Mouse (Mus musculus) urinary bladder, postnatal 4 days (tissue): Measurements from ENCODE around the gene Actl11.

Experiments used
- DNase-seq, 2 experiments: peaks; one replicate each; pipeline ENCODE4 v3.0.0; 2021 to 2022; ENCODE audit warnings: low spot score in 2 of 2

The Actl11 gene

DNA sequence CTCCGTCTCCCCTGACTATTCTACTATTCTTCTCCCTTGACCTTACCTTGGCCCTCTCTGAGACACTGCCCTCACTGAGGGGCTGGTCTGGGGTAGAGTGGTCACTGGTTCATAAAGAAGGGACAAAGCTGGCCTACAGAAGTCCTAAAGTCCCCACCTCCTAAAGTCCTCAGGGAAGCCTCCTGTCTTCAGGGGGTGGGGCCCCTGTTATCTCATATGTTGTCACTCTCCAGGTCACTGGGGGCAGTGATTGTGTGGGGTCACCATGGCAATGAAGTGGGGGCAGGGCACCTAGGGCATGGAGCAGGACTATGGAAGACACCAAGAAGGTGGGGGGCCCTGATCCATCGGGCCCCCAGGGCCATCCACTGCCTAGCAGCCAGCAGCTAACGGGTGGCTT lies at the start of gene Actl11:
Gene Actl11, plus strand, starts transcription at position 301 of the 400 bp plus-strand sequence.
- no peak for DNase-seq

- no peak for DNase-seq
These were observed 47.9 kb upstream of the Actl11 start for GRCm38 (mm10) chr9:107880411-107880810.

DNA sequence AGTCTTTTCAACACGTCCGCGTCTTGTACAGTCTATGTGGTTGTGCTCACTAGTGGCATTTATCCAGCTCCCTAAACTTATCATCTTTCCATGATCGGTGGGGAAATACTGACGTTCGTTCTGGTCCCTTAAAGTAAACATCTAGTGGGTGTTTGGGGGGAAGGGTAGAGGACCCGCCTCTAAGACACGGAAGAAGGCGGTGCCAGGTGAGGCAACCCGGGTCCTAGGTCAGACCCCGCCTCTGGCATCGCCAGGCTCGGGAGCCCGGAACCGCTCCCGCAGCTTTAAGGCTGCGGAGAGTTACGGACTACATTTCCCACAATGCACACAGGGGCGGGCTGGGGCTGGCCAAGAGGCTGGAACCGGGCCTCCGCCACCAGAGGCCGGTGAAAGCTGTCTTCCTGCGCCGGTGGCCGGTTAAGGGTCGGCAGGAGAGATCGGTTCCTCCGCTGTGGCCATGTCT lies 40.4 kb upstream of the Actl11 start, which contains the start of gene Mon1a:
Gene Mon1a, plus strand, starts transcription at position 348 of the 463 bp plus-strand sequence.
- DNase-seq: peak; percentile 79 to 80

- no peak for DNase-seq
These were observed 39.9 kb upstream of the Actl11 start for GRCm38 (mm10) chr9:107888267-107888850.

GRCm38 (mm10) chr9:107890260-107890659 lies 38.0 kb upstream of the Actl11 start:
- no peak for DNase-seq

DNA sequence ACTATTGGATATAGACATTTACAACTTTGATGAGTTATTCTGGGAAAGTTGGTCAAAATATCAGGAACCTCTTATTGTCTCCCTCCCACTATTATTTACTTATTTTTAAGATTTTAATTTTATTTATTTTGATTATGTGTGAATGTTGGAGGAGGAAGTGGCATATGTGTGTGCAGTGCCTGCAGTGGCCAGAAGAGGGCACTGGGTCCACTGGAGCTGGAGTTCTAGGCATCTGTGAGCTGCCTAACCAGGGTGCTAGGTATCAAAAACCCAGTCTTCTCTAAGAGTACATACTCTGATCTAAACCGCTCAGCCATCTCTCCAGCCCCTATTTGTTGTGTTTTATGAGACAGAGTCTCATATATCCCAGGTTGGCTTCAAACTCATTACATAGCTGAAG lies 37.2 kb upstream of the Actl11 start:
- DNase-seq: no peak

DNA sequence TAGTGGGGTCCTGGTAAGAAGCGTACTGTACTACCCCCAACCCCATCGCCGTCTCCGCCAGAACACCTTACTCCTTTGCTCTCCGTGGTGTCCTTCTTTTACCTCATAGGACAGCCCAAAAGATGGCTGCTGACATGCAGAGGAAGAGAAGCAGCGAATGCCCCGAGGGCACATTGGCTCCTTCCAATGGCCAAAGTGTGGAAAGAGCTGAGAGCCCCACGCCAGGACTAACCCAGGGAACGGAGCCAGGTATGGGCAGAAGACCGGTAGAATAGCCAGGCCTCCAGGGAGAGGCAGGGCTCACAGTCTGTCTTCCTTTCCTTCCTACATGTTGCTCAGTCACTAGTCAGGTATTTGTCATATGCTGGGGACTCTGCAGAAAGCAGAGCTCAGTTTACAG lies 29.7 kb upstream of the Actl11 start:
- no peak for DNase-seq

GRCm38 (mm10) chr9:107899855-107900254 lies 28.4 kb upstream of the Actl11 start:
- no peak for DNase-seq

DNA sequence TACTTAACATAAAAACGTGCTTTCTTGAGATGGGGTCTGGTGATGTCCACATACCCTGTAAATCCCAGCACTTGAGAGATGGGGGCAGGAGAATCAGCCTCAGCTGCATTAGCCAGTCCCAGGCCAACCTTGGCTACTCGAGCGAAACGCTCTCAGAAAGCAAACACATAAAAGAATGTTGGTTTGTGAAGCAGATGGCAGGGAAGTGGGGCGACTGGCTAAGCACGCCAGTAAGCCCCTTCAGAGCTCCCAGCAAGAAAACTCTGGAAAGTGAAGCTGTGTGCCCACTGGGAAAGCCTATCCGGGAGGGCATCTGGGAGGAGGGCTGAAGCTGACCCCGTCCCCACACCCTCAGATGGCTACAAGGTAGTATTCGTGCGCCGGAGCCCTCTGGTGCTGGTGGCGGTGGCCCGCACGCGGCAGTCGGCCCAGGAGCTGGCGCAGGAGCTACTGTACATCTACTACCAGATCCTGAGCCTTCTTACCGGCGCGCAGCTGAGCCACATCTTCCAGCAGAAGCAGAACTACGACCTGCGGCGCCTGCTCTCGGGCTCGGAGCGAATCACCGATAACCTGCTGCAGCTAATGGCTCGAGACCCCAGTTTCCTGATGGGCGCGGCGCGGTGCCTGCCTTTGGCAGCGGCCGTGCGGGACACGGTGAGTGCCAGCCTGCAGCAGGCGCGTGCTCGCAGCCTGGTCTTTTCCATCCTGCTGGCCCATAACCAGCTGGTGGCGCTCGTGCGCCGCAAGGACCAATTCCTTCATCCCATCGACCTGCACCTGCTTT lies 27.2 kb upstream of the Actl11 start:
- peak; percentile 53 to 71 for DNase-seq

DNA sequence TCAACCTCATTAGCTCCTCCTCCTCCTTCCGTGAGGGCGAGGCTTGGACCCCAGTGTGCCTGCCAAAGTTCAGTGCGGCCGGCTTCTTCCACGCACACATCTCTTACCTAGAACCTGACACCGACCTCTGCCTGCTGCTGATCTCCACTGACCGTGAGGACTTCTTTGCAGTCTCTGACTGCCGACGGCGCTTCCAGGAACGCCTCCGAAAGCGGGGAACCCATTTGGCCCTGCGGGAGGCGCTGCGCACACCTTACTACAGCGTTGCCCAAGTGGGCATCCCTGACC lies 26.7 kb upstream of the Actl11 start:
- no peak for DNase-seq

GRCm38 (mm10) chr9:107904726-107905125 lies 23.5 kb upstream of the Actl11 start:
- DNase-seq: peak; percentile 82 to 89

DNA sequence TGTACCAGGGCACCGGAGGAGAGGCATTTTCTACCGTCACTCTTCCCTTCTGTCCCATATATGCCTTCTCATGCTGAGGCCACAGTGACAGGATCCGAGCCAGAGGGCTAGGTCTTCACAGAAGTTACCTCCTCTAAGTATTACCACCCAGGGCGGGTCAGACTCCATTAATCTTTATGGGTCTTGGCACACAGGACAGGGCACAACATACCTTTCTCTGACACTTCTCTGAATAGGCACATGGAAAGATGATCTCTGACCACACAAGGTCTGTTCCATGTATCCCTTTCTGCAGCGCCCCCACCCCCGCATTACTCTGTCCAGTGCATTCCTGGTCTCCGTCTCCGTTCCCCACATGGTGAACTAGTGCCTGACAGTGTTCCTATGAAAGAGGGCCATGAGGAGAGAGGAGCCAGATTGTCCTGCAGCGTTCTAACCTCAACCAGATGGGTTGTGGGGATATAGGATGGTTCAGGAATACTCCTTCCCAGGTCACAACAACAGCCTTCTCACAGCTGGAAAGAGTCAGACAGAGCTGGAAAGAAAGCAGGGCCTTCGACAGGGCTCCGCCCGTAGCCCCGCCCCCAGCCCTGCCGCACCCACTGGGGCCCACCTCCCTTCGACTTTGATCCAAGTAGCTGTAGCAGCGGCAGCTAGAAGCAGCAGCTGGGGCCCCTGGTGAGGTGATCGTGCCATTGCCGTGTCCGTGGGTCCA lies 21.9 kb upstream of the Actl11 start, which contains the start of gene Mst1r:
Gene Mst1r, plus strand, starts transcription at position 622 of the 715 bp plus-strand sequence.
- peak; percentile 86 to 89 for DNase-seq

DNA sequence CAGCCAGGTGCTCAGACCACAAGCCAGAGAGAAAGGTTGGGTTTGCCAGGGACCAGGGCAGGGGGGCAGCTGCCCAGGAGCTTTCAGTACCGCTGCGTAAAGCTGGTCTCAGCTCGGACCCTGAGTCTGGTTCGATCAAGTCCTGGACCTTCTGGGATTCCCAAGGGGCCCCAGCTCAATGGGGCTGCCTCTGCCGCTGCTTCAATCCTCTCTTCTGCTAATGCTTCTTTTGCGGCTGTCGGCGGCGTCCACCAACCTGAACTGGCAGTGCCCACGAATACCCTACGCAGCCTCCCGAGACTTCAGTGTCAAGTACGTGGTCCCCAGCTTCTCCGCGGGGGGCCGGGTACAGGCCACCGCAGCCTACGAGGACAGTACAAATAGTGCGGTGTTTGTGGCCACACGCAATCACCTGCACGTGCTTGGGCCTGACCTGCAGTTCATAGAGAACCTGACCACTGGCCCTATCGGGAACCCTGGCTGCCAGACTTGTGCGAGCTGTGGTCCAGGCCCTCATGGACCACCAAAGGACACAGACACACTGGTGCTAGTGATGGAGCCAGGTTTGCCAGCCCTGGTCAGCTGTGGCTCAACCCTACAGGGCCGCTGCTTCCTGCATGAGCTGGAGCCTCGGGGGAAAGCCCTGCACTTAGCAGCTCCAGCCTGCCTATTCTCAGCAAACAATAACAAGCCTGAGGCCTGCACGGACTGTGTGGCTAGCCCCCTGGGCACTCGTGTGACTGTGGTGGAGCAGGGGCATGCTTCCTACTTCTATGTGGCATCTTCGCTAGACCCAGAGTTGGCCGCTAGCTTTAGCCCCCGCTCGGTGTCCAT lies 21.1 kb upstream of the Actl11 start:
- no peak for DNase-seq

GRCm38 (mm10) chr9:107907801-107908120 lies 20.5 kb upstream of the Actl11 start:
- DNase-seq: no peak

DNA sequence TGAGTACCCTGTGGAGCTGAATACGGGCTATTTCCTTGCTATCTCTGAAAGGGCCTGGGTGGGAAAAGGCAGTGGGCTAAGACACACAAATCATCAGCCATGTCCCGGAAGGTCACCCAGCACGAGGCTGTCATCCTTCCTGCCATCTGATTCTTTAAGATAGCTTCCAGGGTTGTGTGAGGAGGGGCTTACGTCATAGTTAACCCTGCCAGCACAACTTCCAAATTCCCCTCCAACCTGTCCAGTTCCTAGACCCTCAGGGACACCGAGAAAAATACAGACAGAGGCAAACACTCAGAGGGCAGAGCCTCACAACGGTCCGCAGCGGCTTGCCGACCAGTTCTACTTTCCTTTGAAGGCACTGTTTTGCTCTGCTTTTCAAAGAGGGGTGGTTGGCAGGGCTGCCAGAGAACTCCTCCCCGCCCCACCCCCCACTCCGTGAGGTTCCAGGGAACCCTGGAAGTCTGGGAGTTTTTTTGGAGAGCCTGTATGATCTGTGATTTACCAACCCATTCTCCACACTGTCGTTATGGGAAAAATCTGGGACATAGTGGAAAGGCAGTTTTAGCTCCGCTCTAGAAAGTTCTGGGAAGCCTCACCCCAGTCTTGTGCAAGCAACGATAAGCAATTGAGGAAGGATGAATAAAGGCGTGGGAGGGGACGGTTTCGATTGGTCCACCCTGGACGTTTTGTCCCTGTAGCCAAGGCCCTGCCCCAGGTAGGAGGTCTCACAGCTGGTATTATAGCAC lies 19.7 kb upstream of the Actl11 start:
- DNase-seq: peak in 1 of 2 experiments; percentile 51

DNA sequence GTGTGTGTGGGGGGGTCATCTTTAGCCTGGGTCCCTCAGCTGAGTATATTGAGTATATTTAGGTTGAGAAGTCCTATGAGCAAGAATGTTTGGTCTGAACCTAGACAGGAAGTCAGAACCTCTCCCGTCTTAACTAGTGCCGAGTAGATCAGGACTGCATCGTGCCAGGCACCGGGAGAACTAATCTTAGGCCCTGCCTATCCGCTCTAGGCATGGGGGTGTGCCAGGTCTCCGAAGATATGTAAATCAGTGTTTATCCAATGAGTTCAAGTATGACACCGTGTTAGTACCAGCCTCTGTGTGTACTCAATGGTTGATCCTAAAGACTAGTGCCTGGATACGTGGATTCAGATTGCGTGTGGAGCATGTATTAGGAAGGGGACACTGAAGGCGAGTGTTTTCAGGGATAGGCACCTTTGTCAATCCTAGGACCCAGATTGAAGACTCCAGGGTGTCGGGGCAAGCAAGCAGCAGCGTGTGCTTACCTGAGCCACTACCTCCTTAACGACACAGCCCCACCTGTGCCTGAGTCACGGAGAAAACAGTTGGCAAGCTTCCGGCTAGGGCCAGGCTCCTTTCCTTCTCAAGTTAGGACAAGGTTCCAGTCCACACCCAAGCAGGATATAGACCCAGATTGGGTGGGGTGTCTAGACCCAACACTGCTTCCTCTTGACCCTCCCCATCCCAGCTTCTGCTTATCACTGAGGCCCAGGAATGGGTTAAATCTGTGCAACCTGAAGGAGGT lies 18.1 kb upstream of the Actl11 start:
- DNase-seq: peak in 1 of 2 experiments; percentile 54

DNA sequence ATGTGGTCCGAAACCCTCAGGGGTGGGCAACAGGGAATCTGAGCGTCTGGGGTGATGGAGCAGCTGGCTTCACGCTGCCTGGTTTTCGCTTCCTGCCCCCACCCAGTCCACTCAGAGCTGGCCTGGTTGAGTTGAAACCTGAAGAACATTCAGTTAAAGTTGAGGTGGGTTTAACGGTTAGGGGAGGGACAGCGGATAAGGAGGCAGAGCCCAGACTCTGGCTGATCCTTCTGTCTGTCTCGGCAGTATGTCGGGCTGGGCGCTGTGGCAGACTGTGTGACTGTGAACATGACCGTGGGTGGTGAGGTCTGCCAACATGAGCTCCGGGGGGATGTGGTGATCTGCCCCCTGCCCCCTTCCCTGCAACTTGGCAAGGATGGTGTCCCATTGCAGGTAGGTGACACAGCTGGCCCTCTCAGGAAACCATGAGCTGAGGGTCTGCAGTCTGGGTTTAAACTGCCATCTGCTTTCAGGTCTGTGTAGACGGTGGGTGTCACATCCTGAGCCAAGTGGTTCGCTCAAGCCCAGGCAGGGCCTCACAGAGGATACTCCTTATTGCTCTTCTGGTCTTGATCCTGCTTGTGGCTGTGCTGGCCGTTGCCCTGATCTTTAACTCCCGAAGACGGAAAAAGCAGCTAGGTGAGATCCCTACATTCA lies 13.4 kb upstream of the Actl11 start:
- no peak for DNase-seq

- DNase-seq: no peak
These were observed 10.2 kb upstream of the Actl11 start for GRCm38 (mm10) chr9:107917895-107918608.

- DNase-seq: no peak
These were observed 9.4 kb upstream of the Actl11 start for GRCm38 (mm10) chr9:107918884-107919283.
